Mouse (Mus musculus): ENCODE results near the gene Dnm1l.
"Not testable (repeated sequence)": the region's sequence is repeated elsewhere in the genome, so short reads cannot be mapped to it uniquely, and the experiment has no call there.

Gene Dnm1l

GRCm38 (mm10) chr16:16358481-16359100 is at the start of gene Dnm1l:
Gene Dnm1l (minus strand): TSS chr16:16358959.
- Histone ChIP-seq H3K27me3 (ENCODE audit: insufficient read depth, low read length) (no peaks in the 10 kb centered on the region), H3K36me3 (ENCODE audit: insufficient read depth, low read length) (peaks cover 2% of the 10 kb centered on the region; the same call in 1 of the 2 replicates), H3K9me3 (ENCODE audit: low read length) (no peaks in the 10 kb centered on the region), H3K4me3 (replicated peaks; ENCODE audit: low read length) (peak within 1 kb of the TSS; percentile 97), H3K4me1 (replicated peaks; ENCODE audit: low read depth, low read length) (peaks cover 16% of the 10 kb centered on the region)
- no peak for TF ChIP-seq NANOG (IDR thresholded peaks at IDR 0.05; ENCODE audit: borderline replicate concordance, low read length)
- TF ChIP-seq POU5F1 (IDR thresholded peaks at IDR 0.05; ENCODE audit: borderline replicate concordance, low read length): no peak
- TF ChIP-seq CTCF (conservative IDR thresholded peaks at IDR 0.05; ENCODE audit: low read length): no peak

- not testable (repeated sequence) for H3K4me1 ChIP-seq (replicated peaks; ENCODE audit: low read depth, low read length); H3K4me3 ChIP-seq (replicated peaks; ENCODE audit: low read length); H3K36me3 ChIP-seq (ENCODE audit: insufficient read depth, low read length); H3K27me3 ChIP-seq (ENCODE audit: insufficient read depth, low read length)
- peaks cover 16% of the 10 kb centered on the region for H3K9me3 ChIP-seq (ENCODE audit: low read length)
These were observed 8.5 kb upstream of the Dnm1l start for GRCm38 (mm10) chr16:16367217-16367616.

DNA sequence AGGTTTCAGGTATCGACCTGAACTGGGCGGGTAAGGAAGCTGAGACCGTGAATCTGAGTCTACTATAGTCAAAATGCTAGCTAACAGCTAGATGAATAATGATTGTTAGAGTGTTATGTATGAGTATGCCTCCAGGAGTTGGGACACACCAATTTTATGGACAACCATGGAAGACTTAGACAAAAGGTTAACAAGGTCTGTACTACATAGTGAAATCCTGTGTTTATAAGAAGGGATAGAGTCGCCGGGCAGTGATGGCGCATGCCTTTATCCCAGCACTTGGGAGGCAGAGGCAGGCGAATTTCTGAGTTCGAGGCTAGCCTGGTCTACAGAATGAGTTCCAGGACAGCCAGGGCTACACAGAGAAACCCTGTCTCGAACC is 333 bp upstream of the Dnm1l start:
- Histone ChIP-seq H3K4me1 (replicated peaks; ENCODE audit: low read depth, low read length) (peaks cover 16% of the 10 kb centered on the region), H3K4me3 (replicated peaks; ENCODE audit: low read length) (peak overlapping the region; percentile 97)
- not testable (repeated sequence) for H3K27me3 ChIP-seq (ENCODE audit: insufficient read depth, low read length); H3K36me3 ChIP-seq (ENCODE audit: insufficient read depth, low read length); H3K9me3 ChIP-seq (ENCODE audit: low read length)

DNA sequence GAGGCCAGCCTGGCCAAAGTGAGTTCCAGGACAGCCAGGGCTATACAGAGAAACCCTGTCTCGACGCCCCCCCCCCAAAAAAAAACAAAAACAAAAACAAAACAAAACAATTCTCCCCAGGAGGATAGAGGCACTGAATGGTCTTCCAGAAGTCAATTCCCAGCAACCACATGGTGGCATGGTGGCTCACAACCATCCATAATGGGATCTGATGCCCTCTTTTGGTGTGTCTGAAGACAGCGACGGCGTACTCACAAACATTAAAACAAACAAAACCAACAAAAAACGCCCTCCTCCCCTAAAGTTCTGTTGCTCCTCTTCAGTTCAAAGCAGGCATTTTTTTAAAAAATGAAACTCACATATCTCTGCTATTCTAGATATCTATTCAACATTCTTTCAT is 851 bp downstream of the Dnm1l start:
- H3K27me3 ChIP-seq (ENCODE audit: insufficient read depth, low read length): no peaks in the 10 kb centered on the region
- TF ChIP-seq CTCF (conservative IDR thresholded peaks at IDR 0.05; ENCODE audit: low read length) (no peak), POU5F1 (IDR thresholded peaks at IDR 0.05; ENCODE audit: borderline replicate concordance, low read length) (no peak), NANOG (IDR thresholded peaks at IDR 0.05; ENCODE audit: borderline replicate concordance, low read length) (no peak)
- H3K4me1 ChIP-seq (replicated peaks; ENCODE audit: low read depth, low read length): peaks cover 16% of the 10 kb centered on the region
- no peaks in the 10 kb centered on the region for H3K9me3 ChIP-seq (ENCODE audit: low read length)
- H3K36me3 ChIP-seq (ENCODE audit: insufficient read depth, low read length): peaks cover 9% of the 10 kb centered on the region; the same call in 1 of the 2 replicates
- peak overlapping the region; percentile 97 for H3K4me3 ChIP-seq (replicated peaks; ENCODE audit: low read length)

DNA sequence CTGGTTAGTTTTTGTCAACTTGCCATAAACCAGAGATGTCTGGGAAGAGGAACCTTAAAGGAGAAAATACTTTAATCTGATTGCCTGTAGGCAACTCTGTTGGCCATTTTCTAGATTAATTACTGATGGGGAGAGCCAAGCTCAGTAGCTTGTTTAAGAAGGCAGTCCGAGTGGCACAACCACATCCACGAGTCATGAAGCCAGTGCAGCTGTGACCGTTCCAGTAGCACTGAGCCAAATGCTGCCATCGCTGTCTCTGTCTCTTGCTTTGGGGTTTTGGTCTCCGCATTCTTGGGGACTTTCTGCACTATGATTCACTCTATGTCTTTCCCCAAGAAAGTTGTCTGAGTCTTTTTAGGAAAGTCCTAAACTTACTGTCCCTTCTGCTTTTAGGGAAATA is 12.3 kb downstream of the Dnm1l start:
- no peak overlapping the region for H3K4me3 ChIP-seq (replicated peaks; ENCODE audit: low read length)
- peaks cover 42% of the 10 kb centered on the region for H3K36me3 ChIP-seq (ENCODE audit: insufficient read depth, low read length)
- TF ChIP-seq NANOG (IDR thresholded peaks at IDR 0.05; ENCODE audit: borderline replicate concordance, low read length) (no peak), CTCF (conservative IDR thresholded peaks at IDR 0.05; ENCODE audit: low read length) (no peak)
- no peaks in the 10 kb centered on the region for H3K4me1 ChIP-seq (replicated peaks; ENCODE audit: low read depth, low read length)
- H3K27me3 ChIP-seq (ENCODE audit: insufficient read depth, low read length): no peaks in the 10 kb centered on the region
- H3K9me3 ChIP-seq (ENCODE audit: low read length): no peaks in the 10 kb centered on the region

GRCm38 (mm10) chr16:16325775-16326336 is 32.9 kb downstream of the Dnm1l start:
- Histone ChIP-seq H3K36me3 (ENCODE audit: insufficient read depth, low read length) (peaks cover 85% of the 10 kb centered on the region), H3K4me3 (replicated peaks; ENCODE audit: low read length) (no peak overlapping the region), H3K9me3 (ENCODE audit: low read length) (no peaks in the 10 kb centered on the region), H3K27me3 (ENCODE audit: insufficient read depth, low read length) (no peaks in the 10 kb centered on the region), H3K4me1 (replicated peaks; ENCODE audit: low read depth, low read length) (no peaks in the 10 kb centered on the region)
- no peak for TF ChIP-seq CTCF (conservative IDR thresholded peaks at IDR 0.05; ENCODE audit: low read length)
- no peak for TF ChIP-seq POU5F1 (IDR thresholded peaks at IDR 0.05; ENCODE audit: borderline replicate concordance, low read length)
- TF ChIP-seq NANOG (IDR thresholded peaks at IDR 0.05; ENCODE audit: borderline replicate concordance, low read length): no peak

DNA sequence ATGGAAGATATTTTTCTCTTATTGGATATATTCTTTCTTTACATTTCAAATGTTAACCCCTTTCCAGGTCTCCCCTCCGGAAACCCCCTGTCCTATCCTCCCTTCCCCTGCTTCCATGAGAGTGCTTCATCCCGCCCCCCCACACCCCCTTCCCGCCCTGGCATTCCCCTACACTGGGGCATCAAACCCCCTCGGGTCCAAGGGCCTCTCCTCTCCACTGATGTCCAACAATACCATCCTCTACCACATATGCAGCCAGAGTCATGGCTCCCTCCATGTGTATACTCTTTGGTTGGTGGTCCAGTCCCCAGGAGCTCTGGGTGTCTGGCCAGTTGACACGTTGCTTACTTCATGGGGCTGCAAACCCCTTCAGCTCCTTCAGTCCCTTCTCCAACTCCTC is 47.4 kb downstream of the Dnm1l start:
- TF ChIP-seq NANOG (IDR thresholded peaks at IDR 0.05; ENCODE audit: borderline replicate concordance, low read length) (no peak), CTCF (conservative IDR thresholded peaks at IDR 0.05; ENCODE audit: low read length) (no peak), POU5F1 (IDR thresholded peaks at IDR 0.05; ENCODE audit: borderline replicate concordance, low read length) (no peak)
- 0 out of 2 replicates have a peak, but pooled peaks cover 2% of the 10 kb centered on the region for H3K4me1 ChIP-seq (replicated peaks; ENCODE audit: low read depth, low read length)
- no peaks in the 10 kb centered on the region for H3K9me3 ChIP-seq (ENCODE audit: low read length)
- no peak overlapping the region for H3K4me3 ChIP-seq (replicated peaks; ENCODE audit: low read length)
- peaks cover 89% of the 10 kb centered on the region for H3K36me3 ChIP-seq (ENCODE audit: insufficient read depth, low read length)
- H3K27me3 ChIP-seq (ENCODE audit: insufficient read depth, low read length): no peaks in the 10 kb centered on the region

DNA sequence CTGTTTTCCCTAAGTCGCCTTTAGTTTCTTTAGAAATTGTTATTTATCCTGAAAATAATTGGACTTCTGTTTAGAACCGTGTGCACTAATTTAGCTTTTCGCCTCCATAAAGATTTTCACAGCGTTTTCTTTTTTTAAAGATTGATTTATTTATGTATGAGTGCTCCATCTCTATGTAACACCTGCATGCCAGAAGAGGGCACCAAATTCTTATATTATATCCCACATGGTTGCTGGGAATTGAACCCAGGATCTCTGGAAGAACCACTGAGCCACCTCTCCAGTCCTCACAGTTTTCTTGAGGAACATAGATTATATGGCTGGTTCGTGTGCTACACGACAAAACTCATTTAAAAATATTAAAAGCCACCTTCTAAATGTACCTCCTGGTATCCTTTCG is 54.9 kb downstream of the Dnm1l start:
- TF ChIP-seq NANOG (IDR thresholded peaks at IDR 0.05; ENCODE audit: borderline replicate concordance, low read length) (no peak), POU5F1 (IDR thresholded peaks at IDR 0.05; ENCODE audit: borderline replicate concordance, low read length) (no peak), CTCF (conservative IDR thresholded peaks at IDR 0.05; ENCODE audit: low read length) (peak; percentile 41)
- Histone ChIP-seq H3K4me3 (replicated peaks; ENCODE audit: low read length) (peak overlapping the region; percentile 98), H3K4me1 (replicated peaks; ENCODE audit: low read depth, low read length) (peaks cover 34% of the 10 kb centered on the region), H3K9me3 (ENCODE audit: low read length) (no peaks in the 10 kb centered on the region), H3K27me3 (ENCODE audit: insufficient read depth, low read length) (no peaks in the 10 kb centered on the region), H3K36me3 (ENCODE audit: insufficient read depth, low read length) (peaks cover 46% of the 10 kb centered on the region)

DNA sequence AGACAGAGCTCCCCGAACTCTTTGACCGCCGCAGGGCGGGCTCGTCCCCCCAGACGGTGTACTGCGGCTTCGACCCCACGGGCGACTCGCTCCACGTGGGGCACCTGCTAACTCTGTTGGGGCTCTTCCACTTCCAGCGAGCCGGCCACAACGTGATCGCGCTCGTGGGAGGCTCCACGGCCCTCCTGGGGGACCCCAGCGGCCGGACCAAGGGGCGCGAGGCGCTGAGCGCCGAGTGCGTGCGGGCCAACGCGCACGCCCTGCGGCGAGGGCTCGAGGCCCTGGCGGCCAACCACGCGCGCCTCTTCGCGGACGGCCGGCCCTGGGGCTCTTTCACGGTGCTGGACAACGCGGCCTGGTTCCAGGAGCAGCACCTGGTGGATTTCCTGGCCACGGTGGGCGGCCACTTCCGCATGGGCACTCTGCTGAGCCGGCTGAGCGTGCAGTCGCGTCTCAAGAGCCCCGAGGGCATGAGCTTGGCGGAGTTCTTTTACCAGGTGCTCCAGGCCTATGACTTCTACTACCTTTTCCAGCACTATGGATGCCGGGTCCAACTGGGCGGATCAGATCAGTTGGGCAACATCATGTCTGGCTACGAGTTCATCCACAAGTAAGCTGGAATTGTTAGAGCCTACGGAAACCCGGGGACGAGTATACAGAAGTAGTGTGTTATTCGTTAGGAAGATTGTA is 55.5 kb downstream of the Dnm1l start:
- Histone ChIP-seq H3K36me3 (ENCODE audit: insufficient read depth, low read length) (peaks cover 40% of the 10 kb centered on the region), H3K27me3 (ENCODE audit: insufficient read depth, low read length) (no peaks in the 10 kb centered on the region), H3K4me1 (replicated peaks; ENCODE audit: low read depth, low read length) (peaks cover 34% of the 10 kb centered on the region), H3K9me3 (ENCODE audit: low read length) (no peaks in the 10 kb centered on the region), H3K4me3 (replicated peaks; ENCODE audit: low read length) (peak overlapping the region; percentile 98)
- TF ChIP-seq CTCF (conservative IDR thresholded peaks at IDR 0.05; ENCODE audit: low read length): no peak
- TF ChIP-seq NANOG (IDR thresholded peaks at IDR 0.05; ENCODE audit: borderline replicate concordance, low read length): no peak
- TF ChIP-seq POU5F1 (IDR thresholded peaks at IDR 0.05; ENCODE audit: borderline replicate concordance, low read length): no peak
